Mouse (Mus musculus): ENCODE measurements at regions not wholly inside any gene's neighbourhood (a gene's known extent, or its start where the extent isn't known, plus 50 kb on each side); places are given as distances from the start of the nearest gene placed in this dataset.

- H3K36me3 ChIP-seq (ENCODE audit: control insufficient read depth, insufficient read depth, low read length) = no peaks in the 10 kb centered on the region
- no peak overlapping the region for H3K4me3 ChIP-seq (ENCODE audit: low read length)
- H3K4me2 ChIP-seq (replicated peaks; ENCODE audit: low read depth, low read length) = no peak overlapping the region
- no peaks in the 10 kb centered on the region for H3K4me1 ChIP-seq (ENCODE audit: control insufficient read depth, insufficient read depth, low read length)
- WGBS = 81% methylated on average over 3 of the region's 3 CpGs
- H3K27ac ChIP-seq (ENCODE audit: low read depth, low read length) = no peak overlapping the region
- no peak overlapping the region for H3K9ac ChIP-seq (ENCODE audit: low read depth, low read length)
- no peak for ATAC-seq (ENCODE audit: low FRiP score, low TSS enrichment)
- H3K27me3 ChIP-seq (ENCODE audit: control insufficient read depth, insufficient read depth, low read length) = no peaks in the 10 kb centered on the region
- no peaks in the 10 kb centered on the region for H3K9me3 ChIP-seq (ENCODE audit: control insufficient read depth, low read length)
Measured at GRCm38 (mm10) chr5:97202557-97202956, 91.2 kb upstream of the Paqr3 start.

- 69% methylated on average over 4 of the region's 4 CpGs for WGBS
Measured at GRCm38 (mm10) chr5:97200655-97201054, 89.3 kb upstream of the Paqr3 start.

GRCm38 (mm10) chr5:97195281-97195660, 83.9 kb upstream of the Paqr3 start:
- WGBS = 59% methylated on average over 10 of the region's 10 CpGs

More at GRCm38 (mm10) chr5:97200655-97201054, 89.3 kb upstream of the Paqr3 start:
- H3K27ac ChIP-seq (ENCODE audit: low read depth, low read length) = no peak overlapping the region
- H3K27me3 ChIP-seq (ENCODE audit: control insufficient read depth, insufficient read depth, low read length) = no peaks in the 10 kb centered on the region
- no peak for ATAC-seq (ENCODE audit: low FRiP score, low TSS enrichment)
- no peak overlapping the region for H3K9ac ChIP-seq (ENCODE audit: low read depth, low read length)
- H3K4me2 ChIP-seq (replicated peaks; ENCODE audit: low read depth, low read length) = no peak overlapping the region
- H3K4me3 ChIP-seq (ENCODE audit: low read length) = no peak overlapping the region
- no peaks in the 10 kb centered on the region for H3K36me3 ChIP-seq (ENCODE audit: control insufficient read depth, insufficient read depth, low read length)
- H3K9me3 ChIP-seq (ENCODE audit: control insufficient read depth, low read length) = no peaks in the 10 kb centered on the region
- H3K4me1 ChIP-seq (ENCODE audit: control insufficient read depth, insufficient read depth, low read length) = no peaks in the 10 kb centered on the region

GRCm38 (mm10) chr5:97194656-97195280, 83.4 kb upstream of the Paqr3 start:
- H3K9me3 ChIP-seq (ENCODE audit: control insufficient read depth, low read length) = no peaks in the 10 kb centered on the region
- ATAC-seq (ENCODE audit: low FRiP score, low TSS enrichment) = no peak

More at GRCm38 (mm10) chr5:97195281-97195660, 83.9 kb upstream of the Paqr3 start:
- H3K27me3 ChIP-seq (ENCODE audit: control insufficient read depth, insufficient read depth, low read length) = no peaks in the 10 kb centered on the region
- H3K4me2 ChIP-seq (replicated peaks; ENCODE audit: low read depth, low read length) = no peak overlapping the region
- H3K4me3 ChIP-seq (ENCODE audit: low read length) = no peak overlapping the region
- H3K4me1 ChIP-seq (ENCODE audit: control insufficient read depth, insufficient read depth, low read length) = no peaks in the 10 kb centered on the region
- no peaks in the 10 kb centered on the region for H3K36me3 ChIP-seq (ENCODE audit: control insufficient read depth, insufficient read depth, low read length)
- H3K27ac ChIP-seq (ENCODE audit: low read depth, low read length) = no peak overlapping the region
- H3K9ac ChIP-seq (ENCODE audit: low read depth, low read length) = no peak overlapping the region
- no peaks in the 10 kb centered on the region for H3K9me3 ChIP-seq (ENCODE audit: control insufficient read depth, low read length)
- no peak for ATAC-seq (ENCODE audit: low FRiP score, low TSS enrichment)

GRCm38 (mm10) chr5:97192656-97193055, 81.3 kb upstream of the Paqr3 start:
- no peak overlapping the region for H3K9ac ChIP-seq (ENCODE audit: low read depth, low read length)
- no peak for ATAC-seq (ENCODE audit: low FRiP score, low TSS enrichment)
- H3K4me1 ChIP-seq (ENCODE audit: control insufficient read depth, insufficient read depth, low read length) = no peaks in the 10 kb centered on the region
- no peaks in the 10 kb centered on the region for H3K9me3 ChIP-seq (ENCODE audit: control insufficient read depth, low read length)
- H3K4me3 ChIP-seq (ENCODE audit: low read length) = no peak overlapping the region
- 84% methylated on average over 13 of the region's 13 CpGs for WGBS
- H3K36me3 ChIP-seq (ENCODE audit: control insufficient read depth, insufficient read depth, low read length) = no peaks in the 10 kb centered on the region
- H3K4me2 ChIP-seq (replicated peaks; ENCODE audit: low read depth, low read length) = no peak overlapping the region
- no peaks in the 10 kb centered on the region for H3K27me3 ChIP-seq (ENCODE audit: control insufficient read depth, insufficient read depth, low read length)
- H3K27ac ChIP-seq (ENCODE audit: low read depth, low read length) = no peak overlapping the region

More at GRCm38 (mm10) chr5:97194656-97195280, 83.4 kb upstream of the Paqr3 start:
- H3K27ac ChIP-seq (ENCODE audit: low read depth, low read length) = no peak overlapping the region
- H3K4me1 ChIP-seq (ENCODE audit: control insufficient read depth, insufficient read depth, low read length) = no peaks in the 10 kb centered on the region
- H3K27me3 ChIP-seq (ENCODE audit: control insufficient read depth, insufficient read depth, low read length) = no peaks in the 10 kb centered on the region
- 50% methylated on average over 11 of the region's 11 CpGs for WGBS
- H3K4me2 ChIP-seq (replicated peaks; ENCODE audit: low read depth, low read length) = no peak overlapping the region
- H3K4me3 ChIP-seq (ENCODE audit: low read length) = no peak overlapping the region
- H3K36me3 ChIP-seq (ENCODE audit: control insufficient read depth, insufficient read depth, low read length) = no peaks in the 10 kb centered on the region
- no peak overlapping the region for H3K9ac ChIP-seq (ENCODE audit: low read depth, low read length)

- no peaks in the 10 kb centered on the region for H3K27me3 ChIP-seq (ENCODE audit: control insufficient read depth, insufficient read depth, low read length)
- no peak overlapping the region for H3K27ac ChIP-seq (ENCODE audit: low read depth, low read length)
- H3K36me3 ChIP-seq (ENCODE audit: control insufficient read depth, insufficient read depth, low read length) = no peaks in the 10 kb centered on the region
- H3K9ac ChIP-seq (ENCODE audit: low read depth, low read length) = no peak overlapping the region
- H3K9me3 ChIP-seq (ENCODE audit: control insufficient read depth, low read length) = no peaks in the 10 kb centered on the region
- no peak overlapping the region for H3K4me2 ChIP-seq (replicated peaks; ENCODE audit: low read depth, low read length)
- 51% methylated on average over 3 of the region's 3 CpGs for WGBS
- no peak overlapping the region for H3K4me3 ChIP-seq (ENCODE audit: low read length)
- ATAC-seq (ENCODE audit: low FRiP score, low TSS enrichment) = no peak
- H3K4me1 ChIP-seq (ENCODE audit: control insufficient read depth, insufficient read depth, low read length) = no peaks in the 10 kb centered on the region
Measured at GRCm38 (mm10) chr5:97190695-97191094, 79.3 kb upstream of the Paqr3 start.

- no peaks in the 10 kb centered on the region for H3K9me3 ChIP-seq (ENCODE audit: control insufficient read depth, low read length)
- no peak overlapping the region for H3K9ac ChIP-seq (ENCODE audit: low read depth, low read length)
- H3K27me3 ChIP-seq (ENCODE audit: control insufficient read depth, insufficient read depth, low read length) = no peaks in the 10 kb centered on the region
- no peak overlapping the region for H3K27ac ChIP-seq (ENCODE audit: low read depth, low read length)
- no peak overlapping the region for H3K4me2 ChIP-seq (replicated peaks; ENCODE audit: low read depth, low read length)
- no peaks in the 10 kb centered on the region for H3K4me1 ChIP-seq (ENCODE audit: control insufficient read depth, insufficient read depth, low read length)
- no peak overlapping the region for H3K4me3 ChIP-seq (ENCODE audit: low read length)
- no peak for ATAC-seq (ENCODE audit: low FRiP score, low TSS enrichment)
- WGBS = 82% methylated on average over 9 of the region's 9 CpGs
- no peaks in the 10 kb centered on the region for H3K36me3 ChIP-seq (ENCODE audit: control insufficient read depth, insufficient read depth, low read length)
Measured at GRCm38 (mm10) chr5:97184512-97184911, 73.1 kb upstream of the Paqr3 start.

GRCm38 (mm10) chr5:97181249-97181648, 69.9 kb upstream of the Paqr3 start:
- H3K27me3 ChIP-seq (ENCODE audit: control insufficient read depth, insufficient read depth, low read length) = no peaks in the 10 kb centered on the region
- H3K27ac ChIP-seq (ENCODE audit: low read depth, low read length) = no peak overlapping the region
- WGBS = 85% methylated on average over 1 of the region's 1 CpGs
- H3K4me3 ChIP-seq (ENCODE audit: low read length) = no peak overlapping the region
- H3K9ac ChIP-seq (ENCODE audit: low read depth, low read length) = no peak overlapping the region
- no peaks in the 10 kb centered on the region for H3K4me1 ChIP-seq (ENCODE audit: control insufficient read depth, insufficient read depth, low read length)
- H3K36me3 ChIP-seq (ENCODE audit: control insufficient read depth, insufficient read depth, low read length) = no peaks in the 10 kb centered on the region
- no peak overlapping the region for H3K4me2 ChIP-seq (replicated peaks; ENCODE audit: low read depth, low read length)
- H3K9me3 ChIP-seq (ENCODE audit: control insufficient read depth, low read length) = no peaks in the 10 kb centered on the region
- no peak for ATAC-seq (ENCODE audit: low FRiP score, low TSS enrichment)

GRCm38 (mm10) chr5:97174446-97174845, 63.0 kb upstream of the Paqr3 start:
- H3K4me3 ChIP-seq (ENCODE audit: low read length) = no peak overlapping the region
- H3K4me2 ChIP-seq (replicated peaks; ENCODE audit: low read depth, low read length) = no peak overlapping the region
- no peaks in the 10 kb centered on the region for H3K9me3 ChIP-seq (ENCODE audit: control insufficient read depth, low read length)
- no peak for ATAC-seq (ENCODE audit: low FRiP score, low TSS enrichment)
- H3K27me3 ChIP-seq (ENCODE audit: control insufficient read depth, insufficient read depth, low read length) = no peaks in the 10 kb centered on the region
- H3K4me1 ChIP-seq (ENCODE audit: control insufficient read depth, insufficient read depth, low read length) = no peaks in the 10 kb centered on the region
- 83% methylated on average over 8 of the region's 8 CpGs for WGBS
- H3K27ac ChIP-seq (ENCODE audit: low read depth, low read length) = no peak overlapping the region
- no peak overlapping the region for H3K9ac ChIP-seq (ENCODE audit: low read depth, low read length)
- H3K36me3 ChIP-seq (ENCODE audit: control insufficient read depth, insufficient read depth, low read length) = no peaks in the 10 kb centered on the region

Measured in kidney, embryonic 14.5 days (tissue).